Mouse (Mus musculus) naive thymus-derived CD4-positive, alpha-beta T cell, adult 5 months (primary cell): ENCODE measurements around the gene Luc7l3. TPM values are rescaled to one million over a fixed set of nuclear protein-coding genes. Genes with fewer than 3 reads are reported as not detected.

Source experiments
- polyA plus RNA-seq: library from polyadenylated mRNA; unstranded; fragments of 100-300 nt; shearing (Covaris generic); gene quantifications from one replicate; pipeline ENCODE4 v1.2.1, GENCODE M21; 2017

The Luc7l3 gene
- 80.1 TPM for polyA plus RNA-seq

DNA sequence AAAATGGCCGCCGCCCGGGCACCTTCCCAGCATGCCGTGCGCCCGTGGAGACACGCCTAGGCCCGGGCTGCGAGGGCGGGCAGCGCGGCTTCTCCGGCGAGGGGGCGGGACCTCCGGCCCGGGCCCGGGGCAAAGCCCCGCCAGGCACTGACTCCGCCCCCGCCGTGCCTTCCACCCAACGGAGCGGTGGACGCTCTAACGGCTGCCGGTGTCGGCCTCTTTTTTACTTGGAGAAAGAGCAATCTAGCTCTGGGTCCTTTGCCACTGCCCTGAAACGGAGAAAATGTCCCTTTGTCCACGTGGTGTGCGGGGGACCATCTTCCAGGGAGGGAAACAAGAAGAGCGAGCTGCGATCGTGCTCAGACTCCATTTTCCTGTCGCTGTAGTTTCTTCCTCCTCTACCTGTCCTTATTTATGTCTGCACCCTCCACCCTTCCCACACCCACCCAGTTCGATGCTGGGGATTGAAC lies at the start of gene Luc7l3:
TSS of gene Luc7l3 (minus strand) at position 58 of the 470 bp plus-strand sequence.

DNA sequence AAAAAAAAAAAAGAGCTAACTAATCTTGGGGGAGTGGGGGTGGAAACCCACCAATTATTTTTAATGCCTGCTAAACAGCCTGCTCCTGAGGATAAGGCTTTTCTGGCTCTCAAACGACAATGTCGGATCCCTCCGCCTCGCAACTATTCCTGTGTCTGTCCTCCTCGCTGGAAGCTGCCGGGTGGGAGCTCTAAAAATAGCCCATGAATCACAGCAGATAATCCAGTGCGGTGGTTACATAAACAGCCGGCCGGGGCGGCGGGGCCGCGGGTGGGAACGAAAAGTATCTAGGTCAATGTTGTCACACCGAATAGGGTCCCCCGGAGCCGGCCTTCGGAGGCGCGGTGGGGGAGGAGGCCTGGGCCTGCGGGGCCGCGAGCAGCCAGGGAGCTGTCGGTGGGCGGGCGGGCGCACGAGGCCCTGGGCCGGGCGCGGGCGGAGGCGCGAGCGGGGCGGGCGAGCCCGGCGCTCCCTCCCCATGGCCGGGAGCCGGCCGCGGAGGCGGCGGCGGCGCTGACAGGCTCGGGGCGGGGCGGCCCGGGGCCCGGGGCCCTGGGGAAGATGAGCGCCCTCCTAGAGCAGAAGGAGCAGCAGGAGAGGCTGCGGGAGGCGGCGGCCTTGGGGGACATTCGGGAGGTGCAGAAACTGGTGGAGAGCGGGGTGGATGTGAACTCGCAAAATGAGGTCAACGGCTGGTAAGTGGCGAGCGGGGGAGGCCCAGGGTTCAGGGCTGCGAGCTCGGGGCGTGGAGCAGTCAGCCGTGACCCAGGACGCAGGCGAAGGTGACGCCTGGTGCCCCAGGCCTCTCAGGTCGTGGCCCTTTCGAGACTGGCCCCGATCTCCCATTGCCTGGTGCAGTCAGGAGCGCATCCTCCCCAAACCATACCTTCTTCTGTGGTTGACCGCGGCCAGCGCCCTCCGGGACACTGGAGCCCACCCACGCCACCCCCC lies 6.2 kb upstream of the Luc7l3 start, which contains the start of gene Ankrd40:
TSS of gene Ankrd40 (plus strand) at position 309 of the 951 bp plus-strand sequence.

DNA sequence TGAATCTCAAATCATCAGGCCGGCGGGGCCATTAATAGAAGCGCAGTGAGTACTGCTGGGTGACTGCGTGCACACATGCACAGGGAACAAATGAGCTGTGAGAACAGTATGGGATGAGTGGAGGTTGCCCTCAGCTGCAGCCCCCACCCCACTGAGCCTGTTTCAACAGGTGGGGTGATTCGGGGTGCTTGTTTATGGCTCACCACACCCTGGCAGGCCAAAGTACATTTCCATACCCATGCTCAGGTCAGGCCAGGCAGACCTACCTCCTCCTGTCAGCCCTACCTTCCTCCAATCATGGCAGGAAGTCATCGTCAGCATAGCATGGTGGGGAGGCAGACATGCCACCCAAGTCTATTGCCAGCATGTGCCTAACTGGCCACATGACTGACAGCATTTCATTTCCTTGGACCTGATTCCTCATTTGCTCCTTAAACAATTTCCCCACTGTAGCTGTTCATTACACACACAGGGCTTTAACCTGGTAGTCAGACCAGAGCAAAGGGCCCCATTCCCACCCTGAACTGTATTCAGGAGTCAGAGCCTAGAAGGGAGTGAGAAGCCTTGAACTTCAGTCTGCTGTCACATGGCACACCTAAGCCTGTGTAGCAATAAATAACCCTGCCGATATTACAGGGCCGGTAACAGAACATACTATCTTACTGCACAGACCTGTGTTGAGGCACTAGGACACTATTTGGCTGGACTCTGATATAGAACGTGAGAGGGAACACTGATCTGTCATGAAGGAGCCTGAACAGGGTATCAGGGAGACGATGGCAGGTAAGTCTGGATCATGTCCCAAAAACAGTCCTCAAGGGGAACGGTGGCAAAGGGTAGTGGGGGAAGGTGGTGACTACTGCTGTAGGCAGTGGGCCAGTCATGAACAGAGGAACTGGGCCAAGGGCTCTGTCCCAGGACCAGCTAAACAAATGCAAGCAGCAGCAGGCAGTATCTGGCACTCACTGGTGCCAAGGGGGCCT lies 40.3 kb downstream of the Luc7l3 start, which contains the start of gene Gm21885:
TSS of gene Gm21885 (plus strand) at position 675 of the 983 bp plus-strand sequence.

DNA sequence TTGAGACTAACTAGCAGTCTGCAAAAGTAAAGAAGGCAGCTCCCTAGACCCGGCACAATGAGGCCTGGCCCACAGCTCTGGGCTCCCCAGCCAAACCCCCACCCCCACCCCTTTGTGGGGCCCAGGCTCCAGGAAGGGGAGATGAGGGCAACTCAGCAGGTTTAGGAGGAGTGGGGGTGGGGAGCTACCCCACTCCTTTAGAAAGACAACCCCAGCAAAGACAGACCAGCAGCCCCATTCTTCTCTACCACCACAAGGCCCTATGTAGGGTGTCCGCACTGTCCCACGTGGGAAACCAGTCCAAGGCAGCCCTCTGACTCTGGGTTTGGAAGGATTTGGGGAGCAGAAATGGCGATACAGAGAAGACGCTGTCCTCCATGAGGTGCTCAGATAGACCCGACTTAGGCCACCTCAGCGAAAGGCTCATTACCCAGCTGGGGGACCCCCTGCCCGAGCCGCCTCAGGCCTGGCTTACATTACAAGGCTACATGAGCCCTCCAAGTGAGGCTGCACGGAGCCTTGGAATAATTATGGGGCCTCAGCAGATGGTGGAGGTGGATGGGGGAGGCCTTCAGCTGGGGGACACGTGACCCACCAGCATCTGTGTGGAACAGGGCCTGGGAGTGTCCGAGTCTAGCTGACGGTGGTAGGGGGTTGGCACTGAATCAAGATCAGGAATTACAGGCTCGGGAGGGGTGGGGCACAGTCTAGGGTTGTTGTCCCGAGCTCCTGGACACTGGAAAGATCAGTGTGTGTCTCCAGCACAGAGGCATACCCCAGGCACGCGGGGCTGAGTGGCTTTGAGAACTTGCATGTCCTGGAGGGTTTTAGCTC lies 75.6 kb downstream of the Luc7l3 start, which contains the start of gene Wfikkn2:
TSS of gene Wfikkn2 (minus strand) at position 51 of the 834 bp plus-strand sequence.

Other genes with a start within 250 kb of the Luc7l3 start
- 156 TPM for gene Tob1, start 110.5 kb downstream of the Luc7l3 start, polyA plus RNA-seq
- gene Wfikkn2, start 76.0 kb downstream of the Luc7l3 start, polyA plus RNA-seq: 0.41 TPM
- gene Gm21885, start 40.1 kb downstream of the Luc7l3 start, polyA plus RNA-seq: 2.5 TPM
- 37.6 TPM for gene Ankrd40, start 6.0 kb upstream of the Luc7l3 start, polyA plus RNA-seq
- gene Abcc3, start 71.0 kb upstream of the Luc7l3 start, polyA plus RNA-seq: not detected
- gene Cacna1g, start 152.2 kb upstream of the Luc7l3 start, polyA plus RNA-seq: 0.04 TPM
- not detected for gene Spata20, start 164.2 kb upstream of the Luc7l3 start, polyA plus RNA-seq
- not detected for gene Epn3, start 178.0 kb upstream of the Luc7l3 start, polyA plus RNA-seq
- gene Mycbpap, start 199.8 kb upstream of the Luc7l3 start, polyA plus RNA-seq: not detected
- 2.2 TPM for gene Rsad1, start 227.3 kb upstream of the Luc7l3 start, polyA plus RNA-seq
- not detected for gene Chad, start 243.1 kb upstream of the Luc7l3 start, polyA plus RNA-seq